Mouse (Mus musculus) liver, postnatal 0 days (tissue): ENCODE data around the gene Grin3a.

Experiments used
- CTCF ChIP-seq: sonication (generic); IDR thresholded peaks from 2 replicates; pipeline ENCODE4 v1.5.1; 2016; ENCODE audit warnings: antibody characterized with exemption, low read depth
- EP300 ChIP-seq: IDR thresholded peaks from 2 replicates; pipeline ENCODE4 v1.6.1; 2016; ENCODE audit warnings: antibody characterized with exemption, low read depth, mild to moderate bottlenecking

- TF ChIP-seq CTCF (no peak), EP300 (no peak)
Observed at GRCm38 (mm10) chr4:49742847-49743246, 102.7 kb downstream of the Grin3a start.
